Mouse (Mus musculus) intestine, postnatal 0 days (tissue): ENCODE measurements at regions not wholly inside any gene's neighbourhood (a gene's known extent, or its start where the extent isn't known, plus 50 kb on each side); places are given as distances from the start of the nearest gene placed in this dataset.
"Not testable (repeated sequence)": the region's sequence is repeated elsewhere in the genome, so short reads cannot be mapped to it uniquely, and the experiment has no call there.

Source experiments
- ATAC-seq: fragments of 200-750 bp; cut with Nextera tagmentation; 2 replicates; pipeline ENCODE4 v1.8.0; 2017; ENCODE audit warnings: mild to moderate bottlenecking, moderate TSS enrichment, moderate library complexity
- H3K27ac ChIP-seq: fragments of 300-500 bp; sonication (generic); 2 replicates; pipeline ENCODE4 v1.5.1; 2014; ENCODE audit warnings: mild to moderate bottlenecking, low read depth, low read length, moderate library complexity
- H3K27me3 ChIP-seq: fragments of 300-500 bp; sonication (generic); replicated peaks from 2 replicates; pipeline ENCODE4 v1.6.1; 2014; ENCODE audit warnings: low read length, mixed read lengths; ENCODE audit not compliant: control insufficient read depth, insufficient read depth
- H3K36me3 ChIP-seq: fragments of 300-500 bp; sonication (generic); 2 replicates; pipeline ENCODE4 v1.6.1; 2014; ENCODE audit warnings: mild to moderate bottlenecking, moderate library complexity; ENCODE audit not compliant: control insufficient read depth, insufficient read depth
- H3K4me1 ChIP-seq: fragments of 300-500 bp; sonication (generic); replicated peaks from 2 replicates; pipeline ENCODE4 v1.6.1; 2014; ENCODE audit warnings: antibody characterized with exemption, low read length, mixed read lengths; ENCODE audit not compliant: control insufficient read depth, insufficient read depth
- H3K4me2 ChIP-seq: fragments of 300-500 bp; sonication (generic); replicated peaks from 2 replicates; pipeline ENCODE4 v1.6.1; 2014; ENCODE audit warnings: low read depth, mild to moderate bottlenecking, moderate library complexity
- H3K4me3 ChIP-seq: fragments of 300-500 bp; sonication (generic); 2 replicates; pipeline ENCODE4 v1.5.1; 2014; ENCODE audit warnings: low read depth, low read length
- H3K9ac ChIP-seq: fragments of 300-500 bp; sonication (generic); 2 replicates; pipeline ENCODE4 v1.6.1; 2014; ENCODE audit warnings: mild to moderate bottlenecking, low read depth, low read length
- H3K9me3 ChIP-seq: fragments of 300-500 bp; sonication (generic); 2 replicates; pipeline ENCODE4 v1.6.1; 2016; ENCODE audit warnings: mixed run types; ENCODE audit not compliant: control insufficient read depth
- CTCF ChIP-seq: sonication (generic); IDR thresholded peaks from 2 replicates; pipeline ENCODE4 v1.5.1; 2016; ENCODE audit warnings: low read depth, mild to moderate bottlenecking, control low read depth, antibody characterized with exemption, moderate library complexity
- WGBS: fragments of 180-500 bp; shearing (Covaris S2); extraction: QIAGEN DNeasy Blood & Tissue Kit; methylation state at CpG from one replicate; pipeline ENCODE4 v1.1.7; 2014; 5-methylcytosine and 5-hydroxymethylcytosine counted together

GRCm38 (mm10) chr15:32042589-32042988, 134.5 kb upstream of the Tas2r119 start:
- no peaks in the 10 kb centered on the region for H3K4me1 ChIP-seq
- H3K4me2 ChIP-seq = no peak overlapping the region
- ATAC-seq = no peak
- no peaks in the 10 kb centered on the region for H3K27me3 ChIP-seq
- no peak for TF ChIP-seq CTCF
- no peak overlapping the region for H3K27ac ChIP-seq
- no peaks in the 10 kb centered on the region for H3K9me3 ChIP-seq
- no peaks in the 10 kb centered on the region for H3K36me3 ChIP-seq
- no peak overlapping the region for H3K4me3 ChIP-seq
- 60% methylated on average over 1 of the region's 1 CpGs for WGBS
- no peak overlapping the region for H3K9ac ChIP-seq

- no peak for ATAC-seq
- no peak overlapping the region for H3K27ac ChIP-seq
Measured at GRCm38 (mm10) chr15:32043207-32043606, 133.9 kb upstream of the Tas2r119 start.

GRCm38 (mm10) chr15:32043670-32044069, 133.4 kb upstream of the Tas2r119 start:
- not testable (repeated sequence) for H3K4me1 ChIP-seq, ATAC-seq, H3K27ac ChIP-seq, H3K4me3 ChIP-seq, H3K27me3 ChIP-seq, H3K36me3 ChIP-seq, H3K9me3 ChIP-seq, H3K9ac ChIP-seq, H3K4me2 ChIP-seq
- WGBS = 97% methylated on average over 1 of the region's 1 CpGs

More at GRCm38 (mm10) chr15:32043207-32043606, 133.9 kb upstream of the Tas2r119 start:
- Histone ChIP-seq H3K36me3 (no peaks in the 10 kb centered on the region), H3K4me2 (no peak overlapping the region), H3K4me3 (no peak overlapping the region), H3K9me3 (no peaks in the 10 kb centered on the region), H3K4me1 (no peaks in the 10 kb centered on the region), H3K27me3 (no peaks in the 10 kb centered on the region), H3K9ac (no peak overlapping the region)
- TF ChIP-seq CTCF = no peak

- no peak for TF ChIP-seq CTCF
- Histone ChIP-seq H3K27ac (no peak overlapping the region), H3K27me3 (no peaks in the 10 kb centered on the region), H3K9ac (no peak overlapping the region; the same call in 1 of the 2 replicates), H3K36me3 (no peaks in the 10 kb centered on the region), H3K9me3 (no peaks in the 10 kb centered on the region), H3K4me1 (no peaks in the 10 kb centered on the region), H3K4me3 (no peak overlapping the region), H3K4me2 (no peak overlapping the region)
- no peak for ATAC-seq
- WGBS = 59% methylated on average over 5 of the region's 5 CpGs
Measured at GRCm38 (mm10) chr15:32048836-32049235, 128.3 kb upstream of the Tas2r119 start.

GRCm38 (mm10) chr15:32061573-32061972, 115.5 kb upstream of the Tas2r119 start:
- H3K4me3 ChIP-seq = no peak overlapping the region

GRCm38 (mm10) chr15:32082109-32082508, 95.0 kb upstream of the Tas2r119 start:
- WGBS = 85% methylated on average over 4 of the region's 4 CpGs
- no peak overlapping the region for H3K4me2 ChIP-seq
- no peak overlapping the region for H3K27ac ChIP-seq
- no peak overlapping the region for H3K9ac ChIP-seq
- TF ChIP-seq CTCF = no peak
- no peaks in the 10 kb centered on the region for H3K36me3 ChIP-seq
- no peak overlapping the region for H3K4me3 ChIP-seq
- no peaks in the 10 kb centered on the region for H3K27me3 ChIP-seq
- no peaks in the 10 kb centered on the region for H3K9me3 ChIP-seq
- ATAC-seq = no peak
- no peaks in the 10 kb centered on the region for H3K4me1 ChIP-seq

More at GRCm38 (mm10) chr15:32061573-32061972, 115.5 kb upstream of the Tas2r119 start:
- ATAC-seq = no peak
- no peaks in the 10 kb centered on the region for H3K36me3 ChIP-seq
- no peak overlapping the region for H3K9ac ChIP-seq
- WGBS = 76% methylated on average over 4 of the region's 4 CpGs
- no peak overlapping the region for H3K27ac ChIP-seq
- H3K4me1 ChIP-seq = no peaks in the 10 kb centered on the region
- H3K9me3 ChIP-seq = no peaks in the 10 kb centered on the region
- TF ChIP-seq CTCF = no peak
- H3K27me3 ChIP-seq = no peaks in the 10 kb centered on the region
- no peak overlapping the region for H3K4me2 ChIP-seq

GRCm38 (mm10) chr15:32093889-32094288, 83.2 kb upstream of the Tas2r119 start:
- H3K9me3 ChIP-seq = no peaks in the 10 kb centered on the region
- no peak overlapping the region for H3K4me2 ChIP-seq
- 70% methylated on average over 11 of the region's 11 CpGs for WGBS
- H3K27ac ChIP-seq = no peak overlapping the region
- TF ChIP-seq CTCF = no peak
- no peaks in the 10 kb centered on the region for H3K4me1 ChIP-seq
- no peaks in the 10 kb centered on the region for H3K36me3 ChIP-seq
- H3K27me3 ChIP-seq = no peaks in the 10 kb centered on the region
- H3K4me3 ChIP-seq = no peak overlapping the region
- ATAC-seq = no peak
- no peak overlapping the region for H3K9ac ChIP-seq
